Mouse (Mus musculus): ENCODE results near the gene Amz2.

Gene Amz2

GRCm38 (mm10) chr11:109425392-109426271 lies at the start of gene Amz2:
TSS of gene Amz2 (plus strand) at chr11:109425946.
- peak; percentile 99 for DNase-seq (ENCODE audit: low read depth, low spot score)

- peak; percentile 60 for DNase-seq (ENCODE audit: low read depth, low spot score)
These were observed 49.1 kb upstream of the Amz2 start for GRCm38 (mm10) chr11:109376484-109377143.

GRCm38 (mm10) chr11:109377477-109377876 lies 48.3 kb upstream of the Amz2 start:
- DNase-seq (ENCODE audit: low read depth, low spot score): no peak

- DNase-seq (ENCODE audit: low read depth, low spot score): no peak
These were observed 47.7 kb upstream of the Amz2 start for GRCm38 (mm10) chr11:109378051-109378450.

GRCm38 (mm10) chr11:109380662-109381061 lies 45.1 kb upstream of the Amz2 start:
- no peak for DNase-seq (ENCODE audit: low read depth, low spot score)

GRCm38 (mm10) chr11:109385296-109385695 lies 40.5 kb upstream of the Amz2 start:
- no peak for DNase-seq (ENCODE audit: low read depth, low spot score)

- DNase-seq (ENCODE audit: low read depth, low spot score): no peak
These were observed 36.7 kb upstream of the Amz2 start for GRCm38 (mm10) chr11:109389046-109389445.

- no peak for DNase-seq (ENCODE audit: low read depth, low spot score)
These were observed 34.5 kb upstream of the Amz2 start for GRCm38 (mm10) chr11:109391200-109391599.

GRCm38 (mm10) chr11:109391760-109392159 lies 34.0 kb upstream of the Amz2 start:
- no peak for DNase-seq (ENCODE audit: low read depth, low spot score)

- DNase-seq (ENCODE audit: low read depth, low spot score): no peak
These were observed 33.1 kb upstream of the Amz2 start for GRCm38 (mm10) chr11:109392601-109393000.

- DNase-seq (ENCODE audit: low read depth, low spot score): no peak
These were observed 31.0 kb upstream of the Amz2 start for GRCm38 (mm10) chr11:109394758-109395157.

- no peak for DNase-seq (ENCODE audit: low read depth, low spot score)
These were observed 30.5 kb upstream of the Amz2 start for GRCm38 (mm10) chr11:109395291-109395690.

GRCm38 (mm10) chr11:109406431-109406830 lies 19.3 kb upstream of the Amz2 start:
- no peak for DNase-seq (ENCODE audit: low read depth, low spot score)

GRCm38 (mm10) chr11:109410197-109410980 lies 15.4 kb upstream of the Amz2 start:
- DNase-seq (ENCODE audit: low read depth, low spot score): no peak

GRCm38 (mm10) chr11:109413617-109414016 lies 12.1 kb upstream of the Amz2 start, which contains the start of gene 9930022D16Rik:
TSS of gene 9930022D16Rik (plus strand) at chr11:109413917.
- DNase-seq (ENCODE audit: low read depth, low spot score): no peak

GRCm38 (mm10) chr11:109414802-109415201 lies 10.9 kb upstream of the Amz2 start:
- no peak for DNase-seq (ENCODE audit: low read depth, low spot score)

- DNase-seq (ENCODE audit: low read depth, low spot score): no peak
These were observed 8.9 kb upstream of the Amz2 start for GRCm38 (mm10) chr11:109416709-109417420.

GRCm38 (mm10) chr11:109417472-109418040 lies 8.2 kb upstream of the Amz2 start:
- DNase-seq (ENCODE audit: low read depth, low spot score): no peak

- DNase-seq (ENCODE audit: low read depth, low spot score): no peak
These were observed 6.3 kb upstream of the Amz2 start for GRCm38 (mm10) chr11:109419461-109419860.

GRCm38 (mm10) chr11:109419961-109420566 lies 5.7 kb upstream of the Amz2 start:
- DNase-seq (ENCODE audit: low read depth, low spot score): no peak

- no peak for DNase-seq (ENCODE audit: low read depth, low spot score)
These were observed 5.2 kb upstream of the Amz2 start for GRCm38 (mm10) chr11:109420567-109420962.

All from forelimb bud, embryonic 11.5 days (tissue).